Mouse (Mus musculus): ENCODE results near the gene Selenok.

DNA sequence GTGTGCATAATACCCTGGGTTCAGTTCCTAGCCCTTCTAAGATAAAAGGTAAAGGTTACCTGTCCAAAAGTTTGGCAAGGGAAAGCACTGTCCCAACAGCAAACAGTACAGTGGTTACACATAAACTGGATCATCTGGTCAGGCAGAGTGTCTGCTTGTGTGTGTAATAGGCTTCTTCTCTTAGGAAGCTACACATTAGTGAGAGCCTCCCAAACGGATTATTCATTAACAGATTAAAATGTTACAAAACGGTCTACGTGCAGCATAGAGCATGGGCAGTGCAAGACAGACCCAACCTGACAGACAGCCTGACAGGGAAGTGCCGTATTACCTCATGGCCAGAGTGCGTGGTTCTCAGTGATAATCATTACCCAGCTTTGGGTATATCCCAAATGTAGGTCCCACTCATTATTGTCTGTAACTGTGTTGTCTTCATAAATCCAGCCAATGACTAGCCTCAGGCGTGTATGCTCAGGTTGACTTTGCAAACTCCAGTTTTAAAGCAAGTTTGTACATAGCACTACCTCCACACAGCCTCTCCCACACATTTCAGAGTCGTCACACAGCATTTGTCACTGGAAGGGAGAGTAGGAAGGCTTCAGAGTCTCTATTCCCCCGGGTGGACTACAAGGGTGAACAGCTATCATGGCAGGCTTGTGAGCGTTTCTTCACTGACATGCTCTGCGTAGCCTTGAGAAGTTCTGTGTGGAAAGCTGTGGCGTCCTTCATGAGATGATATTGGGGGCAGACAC is 28.1 kb downstream of the Selenok start:
- no peak for TF ChIP-seq CTCF (IDR thresholded peaks at IDR 0.05; ENCODE audit: borderline replicate concordance, extremely low read depth, insufficient read depth, insufficient read length)
- TF ChIP-seq POLR2A (IDR thresholded peaks at IDR 0.05; ENCODE audit: borderline replicate concordance, extremely low read depth, insufficient read depth, insufficient read length, poor library complexity, severe bottlenecking) = no peak

Measured in brain, embryonic 14.5 days (tissue).